7 mouse cellular contexts compared by ENCODE assay signal in the genomic region with DNA sequence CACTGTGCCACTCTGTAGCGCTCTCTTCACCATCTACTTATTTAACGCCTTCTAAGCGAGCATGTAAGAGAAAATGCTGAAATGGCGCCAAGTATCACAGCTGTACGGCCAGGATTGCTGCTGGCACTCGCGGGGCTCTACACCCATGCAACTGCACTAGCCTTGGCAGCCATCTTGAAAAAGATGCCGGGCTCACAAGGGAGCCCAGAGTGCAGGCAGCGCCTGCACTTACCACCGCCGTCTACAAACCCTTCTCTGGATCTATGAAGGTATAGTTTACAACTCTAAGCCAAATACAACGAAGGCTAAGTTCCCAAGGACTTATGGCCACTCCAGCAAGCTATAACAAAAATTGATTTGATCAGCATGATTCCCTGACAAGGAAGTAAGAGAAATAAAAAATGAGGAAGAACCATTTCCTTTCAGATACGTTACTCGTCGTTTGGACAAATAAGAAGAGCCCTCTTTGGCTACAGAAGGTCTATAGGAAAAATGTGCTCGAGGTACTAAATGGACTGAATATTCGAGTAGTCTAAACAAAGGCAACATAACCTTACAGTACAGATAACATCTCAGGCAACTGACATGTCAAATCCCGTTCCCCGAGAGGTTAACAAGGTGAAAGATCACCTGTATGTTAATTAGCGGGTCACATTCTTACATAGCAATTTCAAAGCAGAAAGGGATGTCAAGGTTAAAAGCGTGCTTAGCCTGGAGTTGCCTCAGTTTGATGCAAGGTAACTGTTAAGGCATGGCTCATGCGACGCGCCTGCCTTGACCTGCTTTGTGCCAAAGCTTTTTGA. TPM values are rescaled to one million over a fixed set of nuclear protein-coding genes. Genes with fewer than 3 reads are reported as not detected.
DNase-seq lines count a peak whose midpoint lies in the region; ATAC-seq lines count a peak whose summit lies in the region.

No protein-coding gene starts in this region.

- peaks cover 47% of the 10 kb centered on the region for H3K36me3 ChIP-seq in midbrain, embryonic 10.5 days

- H3K27me3 ChIP-seq in midbrain, embryonic 10.5 days (ENCODE audit: low read depth, poor library complexity, severe bottlenecking): no peaks in the 10 kb centered on the region

- H3K4me3 ChIP-seq in midbrain, embryonic 10.5 days: peak overlapping the region; percentile 98

- peak overlapping the region; percentile 98 for H3K27ac ChIP-seq in midbrain, embryonic 10.5 days (replicated peaks)

- intact Hi-C loops in left cerebral cortex, postnatal 4 days (cut with DNase I): no loop called here

- peak; percentile 31 for ATAC-seq in inflammation-experienced regulatory T-cells, adult 6 months

- 4% methylated on average over 24 of the region's 24 CpGs for WGBS in midbrain, embryonic 10.5 days

- no peaks in the 10 kb centered on the region for H3K9me3 ChIP-seq in midbrain, embryonic 10.5 days (replicated peaks)

- peak; percentile 69 for DNase-seq in adrenal gland, postnatal 10 days
- peak; percentile 13 for DNase-seq in embryo, embryonic 11.5 days (ENCODE audit: low read depth, low spot score)
- peak; percentile 49 for DNase-seq in gastrocnemius, postnatal 25 days
- peak; percentile 58 for DNase-seq in left cerebral cortex, postnatal 4 days
- DNase-seq in midbrain, embryonic 10.5 days (ENCODE audit: low spot score): peak; percentile 45
- DNase-seq in skeletal muscle tissue, adult 2 months (ENCODE audit: low read depth, low spot score): peak; percentile 44

- peaks cover 31% of the 10 kb centered on the region for H3K4me1 ChIP-seq in midbrain, embryonic 10.5 days

RNA-seq across cellular contexts. Expression of a gene that starts 1.4 kb away (rescaled TPM):
- total RNA-seq in adrenal gland, postnatal 10 days (2021): 100 to 1,000 TPM; 521 to 559 TPM
- 100 to 1,000 TPM; 509 to 515 TPM for total RNA-seq in gastrocnemius, postnatal 25 days (2021)
- polyA plus RNA-seq in inflammation-experienced regulatory T-cells, adult 6 months (2017; shearing (Covaris generic)): 100 to 1,000 TPM; 161 to 195 (median 174) TPM
- 1,000 to 10,000 TPM; 1,087 to 1,125 TPM for total RNA-seq in left cerebral cortex, postnatal 4 days (2021)
- polyA plus RNA-seq in midbrain, embryonic 10.5 days (2016; fragmentation: Nextera tagmentation; extraction: Ambion mirVana): 1,019 and 1,063 TPM in 2 replicates

RNA-seq across cellular contexts. Expression of a gene that starts 27.4 kb away (rescaled TPM):
- total RNA-seq in adrenal gland, postnatal 10 days (2021): 10 to 100 TPM; 20.3 to 26.3 TPM
- total RNA-seq in gastrocnemius, postnatal 25 days (2021): 1 to 10 TPM; 7.0 to 7.8 TPM
- 10 to 100 TPM; 38.0 to 65.4 (median 46.1) TPM for polyA plus RNA-seq in inflammation-experienced regulatory T-cells, adult 6 months (2017; shearing (Covaris generic))
- total RNA-seq in left cerebral cortex, postnatal 4 days (2021): 10 to 100 TPM; 26.2 to 27.3 TPM
- polyA plus RNA-seq in midbrain, embryonic 10.5 days (2016; fragmentation: Nextera tagmentation; extraction: Ambion mirVana): 133 and 150 TPM in 2 replicates

RNA-seq across cellular contexts. Expression of a gene that starts 37.8 kb away (rescaled TPM):
- under 1 TPM; 0.54 to 0.64 TPM for total RNA-seq in adrenal gland, postnatal 10 days (2021)
- total RNA-seq in gastrocnemius, postnatal 25 days (2021): 1 to 10 TPM; 3.2 to 3.8 TPM
- polyA plus RNA-seq in inflammation-experienced regulatory T-cells, adult 6 months (2017; shearing (Covaris generic)): not detected
- under 1 TPM; 0.12 to 0.14 TPM for total RNA-seq in left cerebral cortex, postnatal 4 days (2021)
- 0.12 and 0.17 TPM in 2 replicates for polyA plus RNA-seq in midbrain, embryonic 10.5 days (2016; fragmentation: Nextera tagmentation; extraction: Ambion mirVana)

Comparison
In these comparisons a context has a peak if more than half of its experiments do, and no peak if none do; other contexts are left out.
1. Peak in every context shown above with its lines: DNase-seq, ATAC-seq, H3K4me3 ChIP-seq and H3K27ac ChIP-seq.
2. DNase-seq: peak in every context shown above with its lines; median percentile 69 in adrenal gland, postnatal 10 days; 58 in left cerebral cortex, postnatal 4 days; 49 in gastrocnemius, postnatal 25 days; 45 in midbrain, embryonic 10.5 days; 44 in skeletal muscle tissue, adult 2 months; 13 in embryo, embryonic 11.5 days.